Mouse (Mus musculus) embryo, embryonic 11.5 days (tissue): Measurements from ENCODE around the gene Slc38a1.
"Not testable (repeated sequence)": the region's sequence is repeated elsewhere in the genome, so short reads cannot be mapped to it uniquely, and the experiment has no call there.

Experiments used
- DNase-seq: peaks from one replicate; pipeline ENCODE4 v3.0.0-alpha.2; 2012; ENCODE audit warnings: low read depth, low spot score

Gene Slc38a1

GRCm38 (mm10) chr15:96658275-96658602 lies 15.5 kb upstream of the Slc38a1 start:
- DNase-seq: no peak

- no peak for DNase-seq
These were observed 15.0 kb upstream of the Slc38a1 start for GRCm38 (mm10) chr15:96657576-96658274.

- no peak for DNase-seq
These were observed 12.8 kb upstream of the Slc38a1 start for GRCm38 (mm10) chr15:96655514-96655913.

GRCm38 (mm10) chr15:96654714-96655113 lies 12.0 kb upstream of the Slc38a1 start:
- no peak for DNase-seq

- no peak for DNase-seq
These were observed 10.3 kb upstream of the Slc38a1 start for GRCm38 (mm10) chr15:96653011-96653410.

GRCm38 (mm10) chr15:96652531-96652930 lies 9.8 kb upstream of the Slc38a1 start:
- no peak for DNase-seq

- DNase-seq: no peak
These were observed 4.7 kb upstream of the Slc38a1 start for GRCm38 (mm10) chr15:96647376-96647775.

- DNase-seq: no peak
These were observed 785 bp downstream of the Slc38a1 start for GRCm38 (mm10) chr15:96641821-96642435.

- DNase-seq: peak; percentile 51
These were observed 1.4 kb downstream of the Slc38a1 start for GRCm38 (mm10) chr15:96641111-96641820.

- no peak for DNase-seq
These were observed 2.3 kb downstream of the Slc38a1 start for GRCm38 (mm10) chr15:96640291-96640985.

- DNase-seq: no peak
These were observed 3.1 kb downstream of the Slc38a1 start for GRCm38 (mm10) chr15:96639630-96640029.

- no peak for DNase-seq
These were observed 4.1 kb downstream of the Slc38a1 start for GRCm38 (mm10) chr15:96638656-96639055.

GRCm38 (mm10) chr15:96638173-96638572 lies 4.5 kb downstream of the Slc38a1 start:
- no peak for DNase-seq

GRCm38 (mm10) chr15:96634670-96635405 lies 7.9 kb downstream of the Slc38a1 start:
- no peak for DNase-seq

GRCm38 (mm10) chr15:96632201-96632600 lies 10.5 kb downstream of the Slc38a1 start:
- no peak for DNase-seq

GRCm38 (mm10) chr15:96631107-96631718 lies 11.5 kb downstream of the Slc38a1 start:
- no peak for DNase-seq

GRCm38 (mm10) chr15:96628256-96628655 lies 14.5 kb downstream of the Slc38a1 start:
- DNase-seq: no peak

GRCm38 (mm10) chr15:96626871-96627270 lies 15.8 kb downstream of the Slc38a1 start:
- DNase-seq: no peak

GRCm38 (mm10) chr15:96625012-96625411 lies 17.7 kb downstream of the Slc38a1 start:
- DNase-seq: not testable (repeated sequence)

- DNase-seq: no peak
These were observed 20.3 kb downstream of the Slc38a1 start for GRCm38 (mm10) chr15:96622376-96622775.

GRCm38 (mm10) chr15:96621686-96622085 lies 21.0 kb downstream of the Slc38a1 start:
- no peak for DNase-seq
